Mouse (Mus musculus) midbrain, embryonic 16.5 days (tissue): ENCODE measurements at regions not wholly inside any gene's neighbourhood (a gene's known extent, or its start where the extent isn't known, plus 50 kb on each side); places are given as distances from the start of the nearest gene placed in this dataset.

Experiments
- ATAC-seq: fragments of 200-750 bp; cut with Nextera tagmentation; 2 replicates; pipeline ENCODE4 v1.8.0; 2017; ENCODE audit warnings: moderate TSS enrichment
- H3K27ac ChIP-seq: fragments of 300-500 bp; sonication (generic); 2 replicates; pipeline ENCODE4 v1.5.1; 2014; ENCODE audit warnings: mild to moderate bottlenecking, low read length, mixed read lengths
- H3K27me3 ChIP-seq: fragments of 300-500 bp; sonication (generic); 2 replicates; pipeline ENCODE4 v1.6.1; 2014; ENCODE audit warnings: low read depth, low read length, mixed read lengths; ENCODE audit not compliant: control insufficient read depth, insufficient read depth
- H3K36me3 ChIP-seq: fragments of 300-500 bp; sonication (generic); 2 replicates; pipeline ENCODE4 v1.6.1; 2014; ENCODE audit warnings: mild to moderate bottlenecking, low read length, moderate library complexity, mixed read lengths; ENCODE audit not compliant: control insufficient read depth, insufficient read depth
- H3K4me1 ChIP-seq: fragments of 300-500 bp; sonication (generic); 2 replicates; pipeline ENCODE4 v1.6.1; 2014; ENCODE audit warnings: mild to moderate bottlenecking, low read length, mixed read lengths; ENCODE audit not compliant: control insufficient read depth, insufficient read depth
- H3K4me2 ChIP-seq: fragments of 300-500 bp; sonication (generic); 2 replicates; pipeline ENCODE4 v1.6.1; 2014; ENCODE audit warnings: mild to moderate bottlenecking, low read length, mixed read lengths
- H3K4me3 ChIP-seq: fragments of 300-500 bp; sonication (generic); 2 replicates; pipeline ENCODE4 v1.5.1; 2014; ENCODE audit warnings: low read depth, mild to moderate bottlenecking, low read length, moderate library complexity, mixed read lengths
- H3K9ac ChIP-seq: fragments of 300-500 bp; sonication (generic); 2 replicates; pipeline ENCODE4 v1.6.1; 2014; ENCODE audit warnings: low read depth, low read length, mixed read lengths
- H3K9me3 ChIP-seq: fragments of 300-500 bp; sonication (generic); replicated peaks from 2 replicates; pipeline ENCODE4 v1.6.1; 2014; ENCODE audit warnings: mild to moderate bottlenecking, low read length, mixed read lengths; ENCODE audit not compliant: control insufficient read depth, poor library complexity, severe bottlenecking
- WGBS: fragments of 180-500 bp; shearing (Covaris S2); extraction: QIAGEN DNeasy Blood & Tissue Kit; methylation state at CpG from one replicate; pipeline ENCODE4 v1.1.7; 2014; 5-methylcytosine and 5-hydroxymethylcytosine counted together

GRCm38 (mm10) chr17:76703823-76704222 is 1152.1 kb upstream of the Fam98a start:
- no peak overlapping the region for H3K27ac ChIP-seq
- no peak for ATAC-seq
- H3K4me2 ChIP-seq: no peak overlapping the region
- H3K36me3 ChIP-seq: no peaks in the 10 kb centered on the region
- H3K27me3 ChIP-seq: no peaks in the 10 kb centered on the region
- H3K4me3 ChIP-seq: no peak overlapping the region
- H3K4me1 ChIP-seq: no peaks in the 10 kb centered on the region
- no peak overlapping the region for H3K9ac ChIP-seq
- no peaks in the 10 kb centered on the region for H3K9me3 ChIP-seq

- H3K36me3 ChIP-seq: no peaks in the 10 kb centered on the region
- H3K4me2 ChIP-seq: no peak overlapping the region
- no peak overlapping the region for H3K9ac ChIP-seq
- no peak overlapping the region for H3K4me3 ChIP-seq
- H3K9me3 ChIP-seq: no peaks in the 10 kb centered on the region
- no peaks in the 10 kb centered on the region for H3K4me1 ChIP-seq
- no peak for ATAC-seq
- 82% methylated on average over 3 of the region's 3 CpGs for WGBS
- no peaks in the 10 kb centered on the region for H3K27me3 ChIP-seq
- no peak overlapping the region for H3K27ac ChIP-seq
Observed at GRCm38 (mm10) chr17:76696219-76696618, 1144.5 kb upstream of the Fam98a start.

- no peaks in the 10 kb centered on the region for H3K4me1 ChIP-seq
- ATAC-seq: peak; percentile 56; the same call in 1 of the 2 replicates
- H3K27ac ChIP-seq: no peak overlapping the region
- H3K4me2 ChIP-seq: no peak overlapping the region
- no peak overlapping the region for H3K9ac ChIP-seq
- no peaks in the 10 kb centered on the region for H3K9me3 ChIP-seq
- WGBS: 44% methylated on average over 4 of the region's 4 CpGs
- no peaks in the 10 kb centered on the region for H3K27me3 ChIP-seq
- H3K36me3 ChIP-seq: no peaks in the 10 kb centered on the region
- no peak overlapping the region for H3K4me3 ChIP-seq
Observed at GRCm38 (mm10) chr17:76658056-76658455, 1106.3 kb upstream of the Fam98a start.

- Histone ChIP-seq H3K27ac (no peak overlapping the region), H3K4me2 (no peak overlapping the region), H3K4me3 (no peak overlapping the region), H3K27me3 (no peaks in the 10 kb centered on the region), H3K4me1 (no peaks in the 10 kb centered on the region), H3K9ac (no peak overlapping the region), H3K9me3 (no peaks in the 10 kb centered on the region), H3K36me3 (no peaks in the 10 kb centered on the region)
- ATAC-seq: no peak
- 88% methylated on average over 7 of the region's 7 CpGs for WGBS
Observed at GRCm38 (mm10) chr17:76625976-76626375, 1074.2 kb upstream of the Fam98a start.

- Histone ChIP-seq H3K9ac (no peak overlapping the region), H3K4me1 (no peaks in the 10 kb centered on the region), H3K9me3 (no peaks in the 10 kb centered on the region), H3K36me3 (no peaks in the 10 kb centered on the region), H3K27me3 (no peaks in the 10 kb centered on the region), H3K4me3 (no peak overlapping the region), H3K4me2 (no peak overlapping the region), H3K27ac (no peak overlapping the region)
- no peak for ATAC-seq
- 69% methylated on average over 1 of the region's 1 CpGs for WGBS
Observed at GRCm38 (mm10) chr17:76605237-76605636, 1053.5 kb upstream of the Fam98a start.

GRCm38 (mm10) chr17:76578323-76578722 is 1026.6 kb upstream of the Fam98a start:
- no peaks in the 10 kb centered on the region for H3K9me3 ChIP-seq
- ATAC-seq: no peak
- no peaks in the 10 kb centered on the region for H3K27me3 ChIP-seq
- H3K4me2 ChIP-seq: no peak overlapping the region
- no peak overlapping the region for H3K27ac ChIP-seq
- no peaks in the 10 kb centered on the region for H3K36me3 ChIP-seq
- no peak overlapping the region for H3K4me3 ChIP-seq
- no peak overlapping the region for H3K9ac ChIP-seq
- no peaks in the 10 kb centered on the region for H3K4me1 ChIP-seq

GRCm38 (mm10) chr17:76559725-76560124 is 1008.0 kb upstream of the Fam98a start:
- no peak for ATAC-seq
- no peaks in the 10 kb centered on the region for H3K9me3 ChIP-seq
- H3K4me1 ChIP-seq: no peaks in the 10 kb centered on the region
- no peaks in the 10 kb centered on the region for H3K36me3 ChIP-seq
- H3K27ac ChIP-seq: no peak overlapping the region
- no peak overlapping the region for H3K9ac ChIP-seq
- H3K4me3 ChIP-seq: no peak overlapping the region
- no peak overlapping the region for H3K4me2 ChIP-seq
- no peaks in the 10 kb centered on the region for H3K27me3 ChIP-seq
- 72% methylated on average over 1 of the region's 1 CpGs for WGBS

- Histone ChIP-seq H3K36me3 (no peaks in the 10 kb centered on the region), H3K4me1 (no peaks in the 10 kb centered on the region), H3K27ac (no peak overlapping the region), H3K9me3 (no peaks in the 10 kb centered on the region), H3K4me3 (no peak overlapping the region), H3K27me3 (no peaks in the 10 kb centered on the region), H3K9ac (no peak overlapping the region), H3K4me2 (no peak overlapping the region)
- ATAC-seq: no peak
- WGBS: 75% methylated on average over 3 of the region's 3 CpGs
Observed at GRCm38 (mm10) chr17:76545566-76545965, 993.8 kb upstream of the Fam98a start.

- H3K9me3 ChIP-seq: no peaks in the 10 kb centered on the region
- no peaks in the 10 kb centered on the region for H3K27me3 ChIP-seq
- no peak overlapping the region for H3K9ac ChIP-seq
- no peak overlapping the region for H3K4me2 ChIP-seq
- ATAC-seq: no peak
- H3K4me1 ChIP-seq: no peaks in the 10 kb centered on the region
- H3K4me3 ChIP-seq: no peak overlapping the region
- H3K36me3 ChIP-seq: no peaks in the 10 kb centered on the region
- H3K27ac ChIP-seq: no peak overlapping the region
Observed at GRCm38 (mm10) chr17:76535772-76536171, 984.0 kb upstream of the Fam98a start.

- Histone ChIP-seq H3K27ac (no peak overlapping the region), H3K4me1 (no peaks in the 10 kb centered on the region), H3K4me3 (no peak overlapping the region), H3K36me3 (no peaks in the 10 kb centered on the region), H3K9me3 (no peaks in the 10 kb centered on the region), H3K9ac (no peak overlapping the region), H3K27me3 (no peaks in the 10 kb centered on the region), H3K4me2 (no peak overlapping the region)
- no peak for ATAC-seq
Observed at GRCm38 (mm10) chr17:76501732-76502131, 950.0 kb upstream of the Fam98a start.
